Mouse (Mus musculus) adrenal gland, postnatal 4 days (tissue): ENCODE results near the gene Gm9999. TPM values are rescaled to one million over a fixed set of nuclear protein-coding genes. Genes with fewer than 3 reads are reported as not detected.
A peak's percentile ranks its signal among the peaks of the same experiment; 100 is the strongest.
"Not testable (repeated sequence)": the region's sequence is repeated elsewhere in the genome, so short reads cannot be mapped to it uniquely, and the experiment has no call there.

Experiments used
- DNase-seq, 2 experiments: peaks; one replicate each; pipeline ENCODE4 v3.0.0; 2021 to 2022; ENCODE audit warnings: low spot score in 2 of 2, mixed read lengths in 2 of 2
- long read RNA-seq, 2 experiments: library from polyadenylated mRNA; stranded (forward); transcript quantifications; one replicate each; pipeline ENCODE4 v2.0.0; 2021
- total RNA-seq, 2 experiments: library from RNA; stranded (reverse); gene quantifications; 2 replicates each; pipeline ENCODE4 v1.2.3; 2021

Gm9999 gene
- total RNA-seq = not detected
- long read RNA-seq, experiment 1 = 0 reads
- long read RNA-seq, experiment 2 = 0 reads

DNA sequence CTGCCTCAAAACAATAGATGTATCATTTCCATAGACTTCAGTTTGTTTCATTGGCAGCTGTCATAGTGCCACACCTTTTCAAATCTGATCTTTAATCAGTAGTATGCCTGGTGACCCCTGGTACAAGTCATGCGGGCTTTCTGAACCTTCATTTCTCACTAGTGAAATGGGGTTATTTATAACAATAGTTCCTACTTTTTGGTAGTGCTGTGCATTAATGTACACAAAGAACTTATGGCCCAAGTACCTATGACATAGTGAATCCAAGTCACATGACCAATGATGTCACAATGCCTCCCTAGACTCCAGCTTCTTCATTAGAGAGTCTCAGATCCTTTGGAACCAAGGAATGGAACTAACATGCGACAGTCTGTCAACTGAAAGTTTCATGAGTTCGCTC, at the start of gene Gm9999:
Gene Gm9999, plus strand, starts transcription at position 301 of the 400 bp plus-strand sequence.
- DNase-seq = no peak

DNA sequence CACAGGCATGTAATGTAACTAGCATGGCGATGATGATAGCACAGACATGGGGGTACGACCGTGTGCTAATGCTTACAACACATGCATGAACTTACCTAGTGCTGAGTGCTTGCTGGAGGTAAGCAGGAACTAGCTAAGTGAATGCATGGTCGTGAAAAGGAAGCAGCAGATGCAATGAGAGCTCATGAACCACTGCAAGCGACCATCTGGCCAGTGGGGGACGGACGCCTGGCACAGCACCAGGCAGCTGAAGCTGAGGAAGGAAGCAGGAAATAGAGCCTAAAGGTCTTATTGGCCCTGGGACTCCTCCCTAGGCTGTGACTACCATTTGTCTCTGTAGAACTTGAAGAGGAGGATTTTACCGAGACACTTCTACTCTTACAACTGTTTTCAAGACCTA, 48.6 kb upstream of the Gm9999 start:
- no peak for DNase-seq

DNA sequence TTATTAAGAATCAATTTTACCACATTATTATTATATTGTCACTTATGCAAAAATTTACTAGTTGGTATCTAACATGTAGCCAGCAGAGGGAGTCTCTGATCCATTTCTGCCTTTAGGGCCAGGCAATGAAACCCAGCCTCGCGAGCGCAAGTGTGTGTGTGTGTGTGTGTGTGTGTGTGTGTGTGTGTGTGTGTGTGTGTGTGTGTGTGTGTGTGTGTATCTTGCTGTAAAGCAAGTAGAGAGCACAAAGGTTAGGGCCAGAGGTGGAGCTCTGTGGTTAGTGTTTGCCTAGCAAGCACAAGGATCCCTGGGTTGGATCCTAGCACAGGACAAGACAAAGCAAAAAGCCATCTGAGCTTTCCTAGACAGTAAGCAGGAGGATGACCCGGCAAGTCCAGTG, 47.5 kb upstream of the Gm9999 start:
- DNase-seq = peak in 1 of 2 experiments; percentile 7

- DNase-seq = peak; percentile 93 to 96
Measured at GRCm38 (mm10) chr7:46957831-46958691, 25.3 kb upstream of the Gm9999 start, which contains the start of gene Uevld. TSS of gene Uevld (minus strand) at chr7:46958527.

GRCm38 (mm10) chr7:46958853-46959252, 24.5 kb upstream of the Gm9999 start:
- no peak for DNase-seq

DNA sequence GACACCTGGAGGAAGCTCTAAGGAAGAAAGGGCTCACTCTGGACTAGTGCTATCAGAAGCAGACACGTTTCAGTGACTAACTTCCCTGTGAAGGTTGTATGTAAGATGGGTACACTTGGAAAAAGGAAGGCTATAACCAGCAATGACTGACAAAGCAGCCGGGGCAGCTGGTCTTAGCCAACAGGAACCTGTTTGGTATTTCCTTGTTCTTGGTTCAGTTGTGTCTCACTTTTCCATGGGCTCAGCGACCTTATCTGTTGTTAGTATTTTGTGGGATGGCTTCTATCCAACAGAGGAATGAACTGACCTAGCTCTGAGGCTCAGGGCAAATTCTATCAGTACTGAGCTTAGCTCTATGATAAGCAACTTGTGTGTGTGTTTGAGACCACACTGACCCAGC, 22.4 kb upstream of the Gm9999 start:
- no peak for DNase-seq

- no peak for DNase-seq
Measured at GRCm38 (mm10) chr7:46962132-46962531, 21.2 kb upstream of the Gm9999 start.

DNA sequence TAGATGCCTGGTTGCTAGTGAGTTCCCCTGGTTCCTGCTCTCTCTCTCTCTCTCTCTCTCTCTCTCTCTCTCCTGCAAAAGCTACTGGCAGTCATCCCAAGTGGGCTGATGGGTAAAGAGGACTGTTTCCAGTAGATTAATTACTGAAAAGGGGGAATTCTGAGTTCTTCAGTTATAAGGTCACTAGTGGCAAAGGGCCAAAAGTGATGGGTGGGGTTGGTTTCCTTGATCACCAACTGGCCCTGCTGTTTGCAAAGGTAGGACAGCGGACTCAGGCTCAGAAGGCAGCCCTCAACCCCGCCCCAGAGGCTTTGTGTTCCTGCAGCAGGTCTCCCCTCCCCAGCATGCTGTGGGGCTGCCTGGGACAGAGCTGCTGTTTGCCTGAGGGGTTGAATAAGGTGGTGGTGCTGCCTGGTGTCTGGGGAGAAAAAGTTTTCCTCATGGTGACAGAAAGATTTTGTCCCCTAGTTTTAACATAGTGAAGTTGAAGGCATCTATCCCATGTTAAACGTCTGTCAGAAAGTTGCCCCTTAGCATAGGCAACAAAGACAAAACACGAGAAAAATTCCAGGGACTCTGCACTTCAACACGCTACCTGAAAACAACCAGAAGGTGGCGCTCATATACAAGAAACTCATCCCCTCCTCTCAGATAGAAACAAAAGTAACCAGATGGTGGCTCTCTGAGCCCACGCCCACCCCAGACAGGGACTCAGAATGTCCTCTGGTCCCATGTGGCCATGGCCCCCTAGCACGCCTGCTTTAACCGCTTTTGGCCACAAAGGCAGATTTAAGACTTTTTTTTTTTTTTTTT, 20.4 kb upstream of the Gm9999 start:
- DNase-seq = peak in 1 of 2 experiments; percentile 59

DNA sequence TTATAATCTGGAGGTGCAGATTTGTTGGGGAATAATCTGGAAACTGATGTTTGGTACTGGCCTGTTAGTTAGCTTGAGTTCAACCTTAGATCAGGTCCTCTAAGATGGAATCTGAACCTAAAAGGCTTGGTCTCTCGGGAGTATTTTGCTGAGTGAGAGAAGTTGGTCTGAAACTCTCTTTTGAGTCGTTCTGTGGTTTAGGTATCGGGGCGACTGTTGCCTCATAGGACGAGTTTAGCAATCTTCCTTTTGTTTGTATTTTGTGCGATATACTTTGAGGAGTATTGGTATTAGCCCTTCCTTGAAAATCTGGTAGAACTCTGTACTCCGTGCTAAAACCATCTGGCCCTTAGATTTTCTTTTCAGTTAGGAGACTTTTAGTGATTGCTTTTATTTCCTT, 19.3 kb upstream of the Gm9999 start:
- DNase-seq = no peak

DNA sequence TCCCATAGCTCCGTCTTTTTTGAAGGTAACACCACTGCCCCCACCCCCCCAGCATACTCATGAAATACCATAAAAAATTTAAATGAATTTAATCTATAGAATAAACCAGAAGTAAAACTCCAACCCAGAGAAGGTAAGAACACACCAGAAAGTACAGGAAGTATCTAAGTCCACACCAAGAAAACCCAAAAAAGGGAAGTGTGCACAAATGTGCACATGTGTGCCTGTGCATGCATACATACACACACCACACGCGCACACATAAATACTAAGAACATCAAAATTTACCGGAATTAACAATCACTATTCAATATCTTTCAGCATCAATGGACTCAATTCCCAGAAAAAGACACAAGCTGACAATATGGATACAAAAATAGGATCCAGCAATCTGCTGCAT, 13.5 kb upstream of the Gm9999 start:
- DNase-seq = no peak

DNA sequence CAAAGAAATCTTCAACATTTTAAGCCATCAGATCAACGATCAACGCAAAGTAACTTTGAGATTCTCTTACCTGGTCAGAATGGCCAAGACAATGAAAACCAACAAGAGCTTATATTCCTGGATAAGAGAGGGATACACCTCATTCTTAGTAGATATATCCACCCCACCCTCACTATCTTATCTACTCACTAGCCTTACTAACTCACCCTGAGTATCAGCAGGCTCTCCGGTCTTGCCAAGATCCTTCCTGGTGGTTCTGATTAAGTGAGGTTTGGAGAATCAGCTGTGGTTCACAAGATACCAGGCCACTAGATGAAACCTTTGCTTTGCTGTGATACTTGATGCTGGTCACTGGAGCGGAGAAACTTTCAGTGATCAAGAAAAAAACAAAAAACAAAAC, 8.7 kb upstream of the Gm9999 start:
- DNase-seq = no peak

GRCm38 (mm10) chr7:46975456-46975855, 7.9 kb upstream of the Gm9999 start:
- DNase-seq = no peak

- DNase-seq = no peak
Measured at GRCm38 (mm10) chr7:46985718-46986505, 2.5 kb downstream of the Gm9999 start.

- no peak for DNase-seq
Measured at GRCm38 (mm10) chr7:46986646-46987045, 3.3 kb downstream of the Gm9999 start.

DNA sequence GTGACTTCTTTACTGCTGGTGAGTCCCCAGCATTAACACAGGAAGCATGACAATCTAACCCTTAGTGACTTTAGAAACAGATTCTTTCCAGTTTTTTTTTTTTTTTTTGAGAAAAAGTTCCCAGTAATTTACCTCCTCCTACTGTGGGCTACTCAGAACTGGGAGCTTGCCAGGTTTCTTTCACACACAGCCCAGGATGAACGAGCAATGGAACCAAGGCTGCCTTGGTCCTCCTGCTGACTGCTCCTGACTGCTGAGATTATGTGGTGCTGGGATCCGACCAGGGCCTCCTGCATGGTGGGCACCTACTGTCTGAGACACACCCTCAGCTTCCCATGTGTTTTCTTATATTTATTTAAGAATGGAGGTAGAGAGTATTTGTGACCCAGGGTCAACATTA, 3.7 kb downstream of the Gm9999 start:
- no peak for DNase-seq

DNA sequence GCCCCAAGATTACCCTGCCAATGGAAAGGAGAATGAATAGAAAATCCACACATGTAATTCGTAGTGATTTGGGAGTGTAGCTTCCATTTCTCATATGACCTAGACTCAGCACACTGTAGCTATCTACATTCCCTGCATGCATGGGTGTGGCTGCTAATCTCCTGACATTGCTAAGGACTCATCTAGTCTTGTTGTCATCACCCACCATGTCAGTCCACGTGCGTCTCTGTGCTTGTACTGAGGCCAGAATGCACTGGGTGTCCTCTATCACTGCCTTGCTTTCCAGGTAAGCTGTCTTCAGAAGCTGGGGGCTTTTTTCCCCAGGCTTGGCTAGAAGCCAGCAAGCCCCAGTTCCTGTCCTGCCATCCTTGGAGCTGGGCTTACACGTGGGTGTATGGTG, 6.0 kb downstream of the Gm9999 start:
- not testable (repeated sequence) for DNase-seq

DNA sequence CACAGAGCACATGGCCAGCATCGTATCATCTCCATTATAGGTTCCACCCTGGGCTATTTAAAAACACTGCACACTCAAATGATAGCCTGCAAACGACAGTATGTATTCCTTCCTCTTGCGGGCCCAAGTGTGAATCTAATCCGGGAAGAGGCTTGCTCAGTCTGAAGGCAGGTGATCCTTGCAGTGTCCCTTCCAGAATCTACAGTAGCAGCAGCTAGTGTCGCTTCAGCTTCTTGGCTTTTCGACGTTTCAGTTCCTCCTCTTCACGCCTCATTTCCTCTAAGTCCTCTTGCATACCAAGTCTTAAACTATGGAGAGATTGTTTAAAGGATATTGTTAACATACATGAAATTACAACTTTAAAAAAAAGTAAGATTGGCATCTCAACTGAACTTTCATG, 9.7 kb downstream of the Gm9999 start:
- no peak for DNase-seq

- no peak for DNase-seq
Measured at GRCm38 (mm10) chr7:46995558-46995957, 12.2 kb downstream of the Gm9999 start.

DNA sequence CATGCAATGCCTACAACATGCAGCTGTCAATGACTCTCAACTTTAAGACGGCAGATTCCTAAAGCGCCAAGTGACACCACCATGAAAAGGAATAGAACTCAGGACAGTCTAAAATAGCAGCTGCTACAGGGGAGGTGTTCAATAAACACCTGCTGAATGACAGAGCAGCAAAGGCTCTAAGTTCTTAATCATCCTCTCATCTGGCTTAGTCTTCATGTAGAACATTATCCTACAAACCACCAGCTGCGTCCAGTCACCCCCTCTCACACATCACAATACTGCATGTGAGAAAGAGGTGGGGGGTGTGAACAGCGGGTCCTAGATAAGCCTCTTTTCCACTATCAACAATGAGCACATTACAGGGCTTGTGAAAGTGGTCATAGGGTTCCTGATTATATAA, 13.6 kb downstream of the Gm9999 start:
- no peak for DNase-seq

DNA sequence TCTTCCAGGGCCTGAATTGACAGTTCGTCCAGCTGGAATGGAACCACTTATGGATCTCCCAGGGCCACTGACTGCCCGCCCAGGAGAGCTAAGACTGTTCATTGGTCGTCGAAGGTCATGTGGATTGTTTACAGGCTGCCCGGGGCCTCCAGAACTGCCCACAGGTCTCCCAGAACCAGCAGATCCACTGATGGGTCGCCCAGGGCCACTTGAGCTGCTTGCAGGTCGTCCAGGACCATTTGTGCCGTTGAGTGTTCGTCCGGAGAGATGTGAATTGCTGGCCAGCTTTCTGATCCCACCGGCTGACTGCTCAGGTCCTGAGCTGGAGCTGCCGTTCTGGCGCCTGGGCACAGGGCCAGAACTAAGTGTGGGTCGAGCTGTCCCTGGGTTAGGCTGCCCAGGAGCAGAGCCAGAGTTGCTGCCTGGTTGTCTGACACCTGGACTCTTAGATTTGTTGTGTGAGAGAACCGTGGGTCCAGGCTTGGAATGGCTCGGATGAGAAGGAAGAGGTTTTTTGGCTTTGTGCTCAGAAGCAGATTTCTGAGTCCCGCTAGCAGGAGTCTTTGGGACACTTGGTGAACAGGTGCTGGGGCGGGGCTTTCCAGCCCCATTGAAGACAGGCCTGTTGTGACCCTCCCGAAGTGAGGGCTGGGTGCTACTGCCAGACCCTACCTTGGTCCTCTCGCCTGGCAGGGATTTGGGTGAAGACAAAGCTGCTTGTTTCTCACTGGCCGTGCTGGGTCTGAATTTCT, 14.4 kb downstream of the Gm9999 start:
- DNase-seq = no peak

DNA sequence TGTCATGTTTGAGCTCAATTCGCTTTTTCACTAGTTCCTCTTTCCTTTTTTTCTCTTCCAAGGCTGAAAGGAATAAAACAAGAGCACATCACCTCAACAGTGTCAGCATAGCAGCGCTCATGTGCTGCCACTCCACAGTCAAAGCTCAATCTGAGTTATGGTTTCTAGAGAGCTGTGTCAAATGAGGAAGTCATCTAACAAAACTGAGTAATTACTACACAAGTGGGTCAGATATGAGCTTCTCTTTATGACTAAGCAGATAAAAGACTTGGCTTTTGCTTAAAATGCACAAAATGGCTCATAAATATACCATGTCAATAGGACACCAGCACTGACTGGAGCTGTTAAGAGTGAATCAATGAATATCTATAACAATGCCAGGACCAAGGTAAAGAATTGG, 15.6 kb downstream of the Gm9999 start:
- no peak for DNase-seq
